Mouse (Mus musculus): ENCODE results near the gene Olfr1282. TPM values are rescaled to one million over a fixed set of nuclear protein-coding genes. Genes with fewer than 3 reads are reported as not detected.

The Olfr1282 gene
- polyA plus RNA-seq (2012; rRNA removed) = not detected in 2 replicates

GRCm38 (mm10) chr2:111335976-111336375, at the start of gene Olfr1282:
Olfr1282 (minus strand) TSS chr2:111336076.

GRCm38 (mm10) chr2:111375222-111375621, 39.3 kb upstream of the Olfr1282 start, which contains the start of gene Olfr1284:
Olfr1284 (plus strand) TSS chr2:111375522.

GRCm38 (mm10) chr2:111366490-111366889, 30.6 kb upstream of the Olfr1282 start, which contains the start of gene Olfr1283:
Olfr1283 (plus strand) TSS chr2:111366790.

GRCm38 (mm10) chr2:111326220-111326619, 9.7 kb downstream of the Olfr1282 start, which contains the start of gene Olfr1281:
Olfr1281 (plus strand) TSS chr2:111326520.

GRCm38 (mm10) chr2:111313717-111314116, 22.2 kb downstream of the Olfr1282 start, which contains the start of gene Olfr1280:
Olfr1280 (plus strand) TSS chr2:111314017.

GRCm38 (mm10) chr2:111300374-111300773, 35.5 kb downstream of the Olfr1282 start, which contains the start of gene Olfr1279:
Olfr1279 (plus strand) TSS chr2:111300635.

GRCm38 (mm10) chr2:111289836-111290235, 46.0 kb downstream of the Olfr1282 start, which contains the start of gene Olfr1278:
Olfr1278 (plus strand) TSS chr2:111290136.

Other genes with a start within 250 kb of the Olfr1282 start
- not detected in 2 replicates for gene Gm13941, start 230.1 kb downstream of the Olfr1282 start, polyA plus RNA-seq (2012; rRNA removed)
- gene Gm15130, start 183.1 kb downstream of the Olfr1282 start, polyA plus RNA-seq (2012; rRNA removed) = not detected in 2 replicates
- gene 4930430A15Rik, start 106.5 kb downstream of the Olfr1282 start, polyA plus RNA-seq (2012; rRNA removed) = not detected in 2 replicates
- not detected in 2 replicates for gene Olfr1275, start 100.8 kb downstream of the Olfr1282 start, polyA plus RNA-seq (2012; rRNA removed)
- not detected in 2 replicates for gene Olfr1276, start 81.6 kb downstream of the Olfr1282 start, polyA plus RNA-seq (2012; rRNA removed)
- gene Olfr1277, start 62.0 kb downstream of the Olfr1282 start, polyA plus RNA-seq (2012; rRNA removed) = not detected in 2 replicates
- gene Olfr1278, start 45.9 kb downstream of the Olfr1282 start, polyA plus RNA-seq (2012; rRNA removed) = not detected in 2 replicates
- gene Olfr1279, start 35.4 kb downstream of the Olfr1282 start, polyA plus RNA-seq (2012; rRNA removed) = not detected in 2 replicates
- gene Olfr1280, start 22.1 kb downstream of the Olfr1282 start, polyA plus RNA-seq (2012; rRNA removed) = not detected in 2 replicates
- gene Olfr1281, start 9.6 kb downstream of the Olfr1282 start, polyA plus RNA-seq (2012; rRNA removed) = not detected in 2 replicates
- not detected in 2 replicates for gene Olfr1283, start 30.7 kb upstream of the Olfr1282 start, polyA plus RNA-seq (2012; rRNA removed)
- gene Olfr1284, start 39.4 kb upstream of the Olfr1282 start, polyA plus RNA-seq (2012; rRNA removed) = not detected in 2 replicates
- gene Olfr1286, start 87.0 kb upstream of the Olfr1282 start, polyA plus RNA-seq (2012; rRNA removed) = not detected in 2 replicates
- not detected in 2 replicates for gene Olfr1287, start 113.1 kb upstream of the Olfr1282 start, polyA plus RNA-seq (2012; rRNA removed)
- not detected in 2 replicates for gene Olfr1288, start 138.0 kb upstream of the Olfr1282 start, polyA plus RNA-seq (2012; rRNA removed)
- gene Olfr1289, start 144.7 kb upstream of the Olfr1282 start, polyA plus RNA-seq (2012; rRNA removed) = not detected in 2 replicates
- not detected in 2 replicates for gene Olfr1290, start 157.8 kb upstream of the Olfr1282 start, polyA plus RNA-seq (2012; rRNA removed)
- not detected in 2 replicates for gene Olfr1291-ps1, start 161.1 kb upstream of the Olfr1282 start, polyA plus RNA-seq (2012; rRNA removed)
- gene Olfr1293-ps, start 189.1 kb upstream of the Olfr1282 start, polyA plus RNA-seq (2012; rRNA removed) = not detected in 2 replicates
- not detected in 2 replicates for gene Olfr1294, start 204.2 kb upstream of the Olfr1282 start, polyA plus RNA-seq (2012; rRNA removed)
- not detected in 2 replicates for gene Olfr1295, start 233.6 kb upstream of the Olfr1282 start, polyA plus RNA-seq (2012; rRNA removed)

All from stomach, adult 2 months (tissue).